Mouse (Mus musculus): ENCODE measurements around the gene E2f1.
A peak's percentile ranks its signal among the peaks of the same experiment; 100 is the strongest.

E2f1 gene

GRCm38 (mm10) chr2:154549886-154550189, 19.9 kb downstream of the E2f1 start:
- no peak for DNase-seq

- peak; percentile 65 for DNase-seq
Measured at GRCm38 (mm10) chr2:154549127-154549885, 20.4 kb downstream of the E2f1 start.

GRCm38 (mm10) chr2:154548688-154549087, 21.0 kb downstream of the E2f1 start:
- DNase-seq = peak; percentile 33

GRCm38 (mm10) chr2:154546711-154547110, 23.0 kb downstream of the E2f1 start, which contains the start of gene 1700003F12Rik:
Gene 1700003F12Rik, plus strand, starts transcription at chr2:154547085.
- DNase-seq = no peak

- peak; percentile 21 for DNase-seq
Measured at GRCm38 (mm10) chr2:154543567-154544347, 25.9 kb downstream of the E2f1 start.

DNA sequence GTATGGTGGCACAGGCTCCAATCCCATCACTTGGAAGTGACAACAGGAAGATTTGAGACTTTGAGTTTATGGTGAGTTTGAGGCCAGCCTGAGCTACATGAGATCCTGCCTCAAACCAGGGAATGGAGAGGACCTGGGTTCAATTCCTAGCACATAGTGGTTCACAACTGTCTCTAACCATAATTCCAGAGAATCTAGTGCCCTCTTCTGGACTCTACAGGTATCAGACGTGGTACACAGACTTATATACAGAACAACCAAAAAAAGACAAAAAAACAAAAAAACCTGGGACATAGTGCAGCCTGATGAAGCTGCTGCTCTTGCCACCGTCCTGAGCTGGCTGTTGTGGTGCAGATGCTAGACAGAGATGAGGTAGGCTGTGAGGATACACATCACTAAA, 28.1 kb downstream of the E2f1 start:
- DNase-seq = no peak

DNA sequence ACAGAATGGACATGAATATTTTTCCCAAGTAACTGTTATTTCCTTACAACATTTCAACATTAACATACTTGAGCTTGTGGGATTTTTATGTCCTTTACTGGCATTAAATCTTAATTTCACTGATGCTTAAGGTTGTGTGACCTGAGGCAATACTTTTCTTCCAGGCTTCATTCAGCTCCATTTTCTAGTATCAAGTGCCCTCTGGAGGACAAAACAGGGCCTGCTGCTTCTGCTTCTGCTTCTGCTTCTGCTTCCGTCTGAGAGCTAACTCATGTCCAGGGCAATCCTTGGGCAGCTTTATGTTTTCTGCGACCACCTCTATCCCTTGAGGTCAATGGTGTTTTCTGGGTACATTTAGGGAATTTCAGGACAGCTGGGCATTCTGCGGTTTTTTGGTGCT, 30.0 kb downstream of the E2f1 start:
- peak; percentile 57 for DNase-seq

GRCm38 (mm10) chr2:154538710-154539109, 31.0 kb downstream of the E2f1 start:
- DNase-seq = no peak

- peak; percentile 17 for DNase-seq
Measured at GRCm38 (mm10) chr2:154538310-154538709, 31.4 kb downstream of the E2f1 start.

GRCm38 (mm10) chr2:154534704-154535270, 34.9 kb downstream of the E2f1 start:
- no peak for DNase-seq

- no peak for DNase-seq
Measured at GRCm38 (mm10) chr2:154532888-154533287, 36.8 kb downstream of the E2f1 start.

- no peak for DNase-seq
Measured at GRCm38 (mm10) chr2:154526531-154526930, 43.2 kb downstream of the E2f1 start.

DNA sequence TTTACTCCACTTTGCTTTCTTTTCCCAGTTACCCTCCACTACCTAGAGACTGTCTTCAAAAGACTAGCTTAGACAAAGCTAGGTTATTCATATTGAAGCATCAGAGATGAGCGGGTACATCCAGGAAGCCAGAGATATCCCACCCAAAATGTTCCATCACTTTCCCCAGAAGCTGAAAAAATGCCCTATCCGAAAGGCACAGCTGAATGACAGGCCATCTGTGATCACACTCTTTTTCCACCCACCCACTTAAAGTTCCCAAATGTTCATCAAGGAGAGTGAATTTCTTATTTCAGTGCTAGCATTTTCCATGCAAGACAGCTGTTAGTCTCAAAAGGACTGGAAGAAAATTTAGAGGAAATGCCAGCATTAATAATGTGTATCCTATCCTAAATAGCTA, 44.4 kb downstream of the E2f1 start:
- DNase-seq = no peak

DNA sequence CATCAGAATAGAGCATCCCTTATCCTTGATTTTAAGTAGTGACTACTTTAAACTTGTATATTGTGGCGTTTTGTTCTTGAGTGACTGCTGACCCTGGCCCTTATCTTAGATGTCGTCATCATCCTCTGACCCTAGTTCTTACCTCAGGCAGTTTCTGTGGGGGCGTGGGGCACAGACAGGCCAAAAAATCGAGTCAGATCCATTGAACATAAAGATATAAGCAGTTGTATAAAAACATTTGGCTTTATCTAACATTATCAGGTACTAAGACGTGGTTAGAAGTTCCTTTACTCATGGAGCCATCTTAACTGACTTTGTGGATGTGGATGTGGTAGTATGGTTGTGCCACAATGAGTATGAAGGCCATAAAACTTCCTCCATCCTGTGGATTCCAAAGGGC, 47.4 kb downstream of the E2f1 start:
- no peak for DNase-seq

GRCm38 (mm10) chr2:154521449-154521848, 48.2 kb downstream of the E2f1 start:
- DNase-seq = no peak

DNA sequence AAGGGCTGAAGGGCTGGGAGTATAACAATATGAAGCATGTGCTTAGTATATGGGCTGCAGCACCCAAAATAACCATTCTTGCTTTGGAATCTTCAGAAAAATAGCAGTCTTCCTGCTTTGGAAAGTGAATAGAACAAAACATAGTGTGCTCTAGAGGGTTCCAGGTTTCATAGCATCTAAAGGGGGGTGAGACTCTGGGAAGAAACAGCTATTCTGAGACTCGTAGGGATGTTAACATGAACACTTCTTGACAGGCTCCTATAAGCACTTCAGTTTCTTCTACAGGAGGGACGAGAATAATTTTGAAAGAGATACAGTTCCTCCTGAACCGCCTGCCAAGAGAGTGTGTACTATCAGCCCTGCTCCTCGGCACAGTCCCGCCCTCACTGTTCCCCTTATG, 52.3 kb downstream of the E2f1 start:
- no peak for DNase-seq

GRCm38 (mm10) chr2:154516944-154517343, 52.7 kb downstream of the E2f1 start:
- DNase-seq = no peak

GRCm38 (mm10) chr2:154510141-154510540, 59.6 kb downstream of the E2f1 start:
- no peak for DNase-seq

All from lung, postnatal 36 days (tissue).